Mouse (Mus musculus) forebrain, embryonic 16.5 days (tissue): ENCODE results near the gene Lrrc32. TPM values are rescaled to one million over a fixed set of nuclear protein-coding genes. Genes with fewer than 3 reads are reported as not detected.

ENCODE experiments used
- ATAC-seq: fragments of 200-750 bp; cut with Nextera tagmentation; 2 replicates; pipeline ENCODE4 v1.8.0; 2017; ENCODE audit warnings: mild to moderate bottlenecking, moderate library complexity
- H3K27ac ChIP-seq: fragments of 300-500 bp; sonication (generic); 2 replicates; pipeline ENCODE4 v1.5.1; 2014; ENCODE audit warnings: low read length, control low read depth
- H3K27me3 ChIP-seq: fragments of 300-500 bp; sonication (generic); replicated peaks from 2 replicates; pipeline ENCODE4 v1.6.1; 2014; ENCODE audit warnings: low read length; ENCODE audit not compliant: control insufficient read depth, insufficient read depth
- H3K36me3 ChIP-seq: fragments of 300-500 bp; sonication (generic); 2 replicates; pipeline ENCODE4 v1.6.1; 2014; ENCODE audit not compliant: control insufficient read depth, insufficient read depth
- H3K4me1 ChIP-seq: fragments of 300-500 bp; sonication (generic); replicated peaks from 2 replicates; pipeline ENCODE4 v1.6.1; 2014; ENCODE audit warnings: low read length; ENCODE audit not compliant: control insufficient read depth, insufficient read depth
- H3K4me2 ChIP-seq: fragments of 300-500 bp; sonication (generic); 2 replicates; pipeline ENCODE4 v1.6.1; 2014; ENCODE audit warnings: mild to moderate bottlenecking, low read length, control low read depth
- H3K4me3 ChIP-seq: fragments of 300-500 bp; sonication (generic); replicated peaks from 2 replicates; pipeline ENCODE4 v1.5.1; 2014; ENCODE audit warnings: mild to moderate bottlenecking, low read length, control low read depth
- H3K9ac ChIP-seq: fragments of 300-500 bp; sonication (generic); replicated peaks from 2 replicates; pipeline ENCODE4 v1.6.1; 2014; ENCODE audit warnings: low read depth, low read length, control low read depth
- H3K9me3 ChIP-seq: fragments of 300-500 bp; sonication (generic); 2 replicates; pipeline ENCODE4 v1.6.1; 2016; ENCODE audit warnings: low read length; ENCODE audit not compliant: control insufficient read depth
- WGBS: fragments of 180-500 bp; shearing (Covaris S2); extraction: QIAGEN DNeasy Blood & Tissue Kit; methylation state at CpG from one replicate; pipeline ENCODE4 v1.1.7; 2014; 5-methylcytosine and 5-hydroxymethylcytosine counted together
- polyA plus RNA-seq: library from polyadenylated mRNA; unstranded; fragments of >200 nt; fragmentation: Nextera tagmentation; extraction: Ambion mirVana; gene quantifications from 2 replicates; pipeline ENCODE4 v1.2.1, GENCODE M21; 2015

Lrrc32 gene
- polyA plus RNA-seq, 1 experiment from 2014 or later: 2.8 TPM

DNA sequence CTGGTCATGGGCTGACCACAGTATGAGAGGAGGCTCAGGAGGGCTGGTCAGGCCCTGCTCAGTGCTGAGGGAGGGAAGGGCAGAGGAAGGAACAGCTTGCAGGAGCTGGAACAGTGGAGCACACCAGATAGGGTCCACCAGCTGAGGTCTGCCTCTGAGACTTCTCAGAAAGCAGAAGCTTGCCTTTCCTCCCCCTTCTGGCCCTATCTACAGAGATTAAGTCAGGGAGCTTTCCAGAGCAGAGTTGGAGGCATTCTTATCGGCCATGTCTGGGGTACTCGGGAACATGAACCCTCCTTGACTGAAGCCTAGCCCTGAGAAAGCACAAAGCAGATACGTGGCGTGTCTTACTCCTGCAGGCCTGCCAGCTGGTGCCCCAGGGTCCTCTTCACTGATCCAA is 46.8 kb downstream of the Lrrc32 start:
- Histone ChIP-seq H3K9me3 (no peaks in the 10 kb centered on the region), H3K27ac (no peak overlapping the region), H3K4me3 (no peak overlapping the region), H3K4me2 (no peak overlapping the region), H3K4me1 (peaks cover 6% of the 10 kb centered on the region), H3K36me3 (no peaks in the 10 kb centered on the region), H3K27me3 (no peaks in the 10 kb centered on the region), H3K9ac (no peak overlapping the region)
- ATAC-seq: no peak
- WGBS: 95% methylated on average over 4 of the region's 4 CpGs

DNA sequence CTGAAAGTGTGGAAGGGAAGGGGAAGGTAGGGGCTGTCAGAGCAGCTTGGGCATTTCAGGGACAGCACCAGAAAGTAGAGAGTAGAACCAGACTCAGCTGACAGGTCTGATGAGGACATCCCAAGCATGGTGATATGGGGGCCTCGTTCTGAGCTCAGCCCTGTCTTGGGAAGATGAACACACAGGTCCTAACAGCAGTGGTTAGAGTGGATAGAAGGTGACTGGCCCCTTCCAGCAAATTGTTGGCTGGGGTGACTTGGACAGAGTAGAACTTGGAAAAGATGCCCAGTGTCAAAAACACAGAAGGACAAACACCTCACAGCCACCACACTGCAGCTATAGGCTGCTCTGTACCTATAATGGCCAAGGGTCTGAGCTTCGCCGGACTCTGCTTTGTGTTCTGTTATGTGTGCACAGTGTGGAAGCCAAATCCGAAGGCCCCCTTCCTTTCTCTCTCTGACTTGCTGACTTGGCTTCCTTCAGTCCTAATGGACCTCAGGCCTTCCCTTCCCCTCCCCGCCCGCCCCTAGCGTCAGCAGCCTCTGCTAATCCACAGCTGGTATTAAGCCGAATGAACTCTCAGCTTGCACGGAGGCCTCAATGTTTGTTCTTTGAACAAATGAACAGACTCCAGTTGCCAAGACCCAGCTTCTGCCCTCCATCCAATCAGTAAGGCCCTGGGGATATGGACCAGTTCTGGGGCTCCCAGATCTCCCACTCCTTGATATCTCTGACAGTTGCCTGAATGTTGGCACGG is 48.3 kb downstream of the Lrrc32 start:
- peaks cover 6% of the 10 kb centered on the region for H3K4me1 ChIP-seq
- H3K4me2 ChIP-seq: no peak overlapping the region
- no peaks in the 10 kb centered on the region for H3K27me3 ChIP-seq
- H3K36me3 ChIP-seq: no peaks in the 10 kb centered on the region
- H3K4me3 ChIP-seq: no peak overlapping the region
- H3K9me3 ChIP-seq: no peaks in the 10 kb centered on the region
- no peak overlapping the region for H3K27ac ChIP-seq
- 28% methylated on average over 10 of the region's 10 CpGs for WGBS
- H3K9ac ChIP-seq: no peak overlapping the region
- no peak for ATAC-seq

DNA sequence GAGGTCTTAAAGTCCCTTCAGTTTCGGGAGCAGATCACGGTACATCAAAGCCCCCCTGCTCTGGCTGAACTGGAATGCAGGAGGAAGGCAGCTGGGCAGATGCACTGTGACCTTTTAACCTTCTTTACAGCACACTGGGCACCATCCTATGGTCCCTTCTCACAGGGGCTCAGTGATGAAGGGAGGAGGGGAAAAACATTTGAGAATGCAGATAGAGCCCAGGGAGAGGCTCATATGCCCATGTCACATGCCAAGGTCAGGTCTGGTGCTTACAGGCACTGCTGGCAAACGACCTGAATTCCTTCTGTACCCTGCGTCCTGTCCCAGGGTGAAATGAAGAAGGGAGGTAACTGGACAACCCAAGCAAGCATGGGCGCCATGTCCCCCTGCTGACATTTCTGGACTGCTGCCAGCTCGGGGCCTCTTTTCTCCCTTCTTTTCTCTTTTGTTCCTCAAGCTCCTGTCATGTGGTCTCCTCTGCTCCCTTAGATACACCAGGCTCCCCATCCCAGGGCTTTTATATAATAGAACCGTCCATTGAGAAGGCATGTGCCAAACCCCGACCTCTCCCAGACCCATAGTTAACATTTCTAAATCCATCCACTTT is 49.0 kb downstream of the Lrrc32 start:
- Histone ChIP-seq H3K36me3 (no peaks in the 10 kb centered on the region), H3K4me1 (peaks cover 6% of the 10 kb centered on the region), H3K27ac (no peak overlapping the region), H3K4me2 (no peak overlapping the region), H3K9me3 (no peaks in the 10 kb centered on the region), H3K9ac (no peak overlapping the region), H3K27me3 (no peaks in the 10 kb centered on the region), H3K4me3 (no peak overlapping the region)
- 13% methylated on average over 8 of the region's 8 CpGs for WGBS
- ATAC-seq: no peak

DNA sequence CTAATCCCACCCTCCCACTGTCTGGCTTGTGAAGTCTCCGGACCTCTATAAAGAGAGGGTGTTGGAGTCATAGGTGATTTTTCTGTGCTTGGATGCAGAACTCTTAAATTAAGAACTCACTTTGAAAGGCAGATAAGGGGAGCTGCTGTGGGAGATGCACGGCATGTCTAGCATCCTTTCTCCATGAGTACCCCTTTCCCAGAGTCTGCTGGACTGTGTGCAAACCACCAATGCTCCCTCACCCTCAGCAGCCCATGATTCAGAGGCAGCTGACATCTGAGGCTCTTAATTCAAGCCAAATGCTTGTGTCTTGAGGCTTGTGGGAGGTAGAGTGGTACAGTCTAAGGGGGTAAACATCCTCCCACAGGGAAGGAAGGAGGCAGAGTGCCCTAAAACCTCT is 51.8 kb downstream of the Lrrc32 start:
- ATAC-seq: no peak
- Histone ChIP-seq H3K4me1 (peaks cover 6% of the 10 kb centered on the region), H3K27ac (no peak overlapping the region), H3K27me3 (no peaks in the 10 kb centered on the region), H3K4me3 (no peak overlapping the region), H3K9me3 (no peaks in the 10 kb centered on the region), H3K9ac (no peak overlapping the region), H3K36me3 (no peaks in the 10 kb centered on the region), H3K4me2 (no peak overlapping the region)
- 85% methylated on average over 2 of the region's 2 CpGs for WGBS

DNA sequence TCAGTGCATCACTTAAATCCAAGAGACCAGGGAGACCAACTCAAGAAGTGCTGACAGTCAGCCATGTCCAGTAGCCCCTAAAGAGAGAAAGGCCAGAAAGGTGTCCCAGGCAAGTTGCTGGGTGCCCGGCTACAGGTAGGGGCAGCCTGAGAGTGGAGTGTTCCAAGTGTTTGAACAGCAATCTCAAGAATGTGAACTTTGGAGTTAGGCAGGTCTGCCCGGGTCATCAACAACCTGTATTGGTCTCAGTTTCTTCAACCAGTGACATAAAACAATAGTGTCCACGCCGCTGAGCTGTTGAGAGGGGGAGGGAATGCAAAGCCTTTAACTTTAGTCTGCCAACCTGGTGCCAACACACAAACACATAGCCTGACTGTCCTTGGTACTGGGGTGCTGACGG is 52.5 kb downstream of the Lrrc32 start:
- Histone ChIP-seq H3K4me3 (no peak overlapping the region), H3K4me1 (peaks cover 6% of the 10 kb centered on the region), H3K9ac (no peak overlapping the region), H3K27me3 (no peaks in the 10 kb centered on the region), H3K9me3 (no peaks in the 10 kb centered on the region), H3K36me3 (no peaks in the 10 kb centered on the region), H3K4me2 (no peak overlapping the region), H3K27ac (no peak overlapping the region)
- ATAC-seq: no peak
- 98% methylated on average over 5 of the region's 5 CpGs for WGBS

DNA sequence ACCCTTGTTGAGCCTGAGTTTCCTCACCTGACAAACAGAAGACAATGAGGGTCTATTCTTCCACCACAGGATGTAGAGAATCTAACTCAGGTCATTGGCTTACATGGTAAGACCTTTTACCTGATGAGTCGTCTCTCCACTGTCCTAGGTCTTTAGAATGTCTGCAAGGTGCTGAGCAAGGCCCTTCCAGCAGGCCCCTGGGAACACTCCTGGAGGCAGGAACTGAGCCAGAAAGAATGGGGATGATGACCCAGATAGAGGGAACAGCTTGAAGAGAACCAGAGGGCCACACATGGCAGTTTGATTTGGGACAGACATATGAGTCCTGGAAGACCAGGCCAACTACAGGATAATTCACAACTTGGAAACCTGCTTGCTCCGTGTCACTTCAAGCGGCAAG is 53.2 kb downstream of the Lrrc32 start:
- H3K4me3 ChIP-seq: no peak overlapping the region
- no peak overlapping the region for H3K4me2 ChIP-seq
- ATAC-seq: no peak
- no peak overlapping the region for H3K9ac ChIP-seq
- WGBS: 92% methylated on average over 3 of the region's 3 CpGs
- H3K36me3 ChIP-seq: no peaks in the 10 kb centered on the region
- H3K4me1 ChIP-seq: peaks cover 6% of the 10 kb centered on the region
- no peak overlapping the region for H3K27ac ChIP-seq
- no peaks in the 10 kb centered on the region for H3K9me3 ChIP-seq
- H3K27me3 ChIP-seq: no peaks in the 10 kb centered on the region

DNA sequence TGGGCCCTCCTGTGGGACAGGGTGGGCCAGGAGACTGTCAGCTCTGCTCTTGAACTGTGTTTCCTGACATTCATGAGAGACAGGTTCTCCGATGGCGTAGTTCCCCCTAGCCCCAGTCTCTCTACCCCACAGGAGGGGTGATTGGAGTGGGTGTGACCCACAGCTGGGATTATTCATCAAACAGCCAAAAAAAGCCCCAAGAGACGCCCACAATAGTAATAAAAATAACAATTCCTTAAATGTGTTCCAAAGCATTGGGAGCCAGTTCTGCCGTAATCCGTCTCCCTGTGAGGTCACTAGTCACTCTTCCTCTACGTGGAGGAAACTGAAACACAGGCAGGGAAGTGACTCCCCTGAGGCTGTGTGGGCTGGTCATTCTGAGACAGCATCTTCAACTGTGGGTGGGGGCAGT is 53.7 kb downstream of the Lrrc32 start:
- no peaks in the 10 kb centered on the region for H3K27me3 ChIP-seq
- 75% methylated on average over 6 of the region's 6 CpGs for WGBS
- peaks cover 6% of the 10 kb centered on the region for H3K4me1 ChIP-seq
- no peak overlapping the region for H3K4me3 ChIP-seq
- H3K9me3 ChIP-seq: no peaks in the 10 kb centered on the region
- H3K36me3 ChIP-seq: no peaks in the 10 kb centered on the region
- no peak overlapping the region for H3K4me2 ChIP-seq
- no peak for ATAC-seq
- no peak overlapping the region for H3K9ac ChIP-seq
- H3K27ac ChIP-seq: no peak overlapping the region

DNA sequence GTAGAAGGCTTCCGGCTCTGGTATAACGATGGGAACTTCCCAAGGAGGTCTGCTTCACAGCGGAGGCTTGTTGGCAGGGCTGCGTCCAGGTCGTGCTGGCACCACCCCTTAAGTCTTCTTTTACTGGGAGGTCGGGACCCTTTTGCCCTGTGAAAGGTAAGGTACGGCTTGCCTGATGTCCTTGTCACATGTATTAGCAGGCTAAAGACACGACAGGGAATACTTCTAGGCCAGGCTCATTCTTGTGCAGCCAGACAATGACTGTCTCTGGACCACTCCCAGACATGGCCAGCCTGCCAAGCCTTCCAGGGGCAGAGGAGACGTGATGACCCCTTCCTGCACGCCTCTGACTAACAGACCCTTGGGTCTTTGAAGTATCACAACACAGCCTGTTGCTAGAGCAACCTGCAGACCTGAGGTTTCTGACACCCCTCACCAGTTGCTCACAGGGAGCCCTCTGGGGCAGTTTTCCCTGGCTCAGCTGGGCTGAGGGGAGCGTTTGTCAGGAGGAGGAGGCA is 54.8 kb downstream of the Lrrc32 start:
- H3K27me3 ChIP-seq: no peaks in the 10 kb centered on the region
- no peak overlapping the region for H3K27ac ChIP-seq
- H3K36me3 ChIP-seq: no peaks in the 10 kb centered on the region
- H3K4me3 ChIP-seq: no peak overlapping the region
- H3K9ac ChIP-seq: no peak overlapping the region
- no peak overlapping the region for H3K4me2 ChIP-seq
- H3K9me3 ChIP-seq: no peaks in the 10 kb centered on the region
- ATAC-seq: no peak
- WGBS: 62% methylated on average over 11 of the region's 11 CpGs
- no peaks in the 10 kb centered on the region for H3K4me1 ChIP-seq

DNA sequence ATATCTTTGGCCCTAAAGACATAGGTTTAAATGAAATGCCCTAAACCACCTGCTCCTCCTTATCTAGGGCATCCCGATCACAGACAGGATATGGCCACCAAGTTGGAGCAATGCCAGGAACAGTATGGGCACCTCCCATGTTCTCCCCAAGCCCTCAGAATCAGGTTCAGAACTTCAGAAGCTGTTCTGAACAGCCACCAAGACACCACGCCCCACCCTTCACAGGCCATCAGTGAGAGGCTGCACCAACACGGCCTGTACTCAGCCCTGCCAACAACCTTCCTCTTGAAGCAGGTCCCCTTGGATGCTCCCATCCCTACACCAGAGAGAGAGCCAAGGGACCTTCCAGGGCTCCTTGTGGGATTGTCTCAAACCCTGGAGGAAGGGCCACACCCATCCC is 55.5 kb downstream of the Lrrc32 start:
- Histone ChIP-seq H3K4me3 (no peak overlapping the region), H3K9me3 (no peaks in the 10 kb centered on the region), H3K36me3 (no peaks in the 10 kb centered on the region), H3K4me1 (no peaks in the 10 kb centered on the region), H3K4me2 (no peak overlapping the region), H3K27ac (no peak overlapping the region), H3K27me3 (no peaks in the 10 kb centered on the region), H3K9ac (no peak overlapping the region)
- WGBS: 63% methylated on average over 3 of the region's 3 CpGs
- ATAC-seq: no peak
